Mouse (Mus musculus): Measurements from ENCODE around the gene Mettl6. TPM values are rescaled to one million over a fixed set of nuclear protein-coding genes. Genes with fewer than 3 reads are reported as not detected.
A peak's percentile ranks its signal among the peaks of the same experiment; 100 is the strongest.

Gene Mettl6
- polyA plus RNA-seq, 1 experiment from 2014 or later: 41.7 TPM

- Histone ChIP-seq H3K27ac (no peak overlapping the region), H3K4me1 (replicated peaks; ENCODE audit: control insufficient read depth, insufficient read depth, low read length) (no peaks in the 10 kb centered on the region), H3K9me3 (ENCODE audit: control insufficient read depth, low read length) (peaks cover 12% of the 10 kb centered on the region), H3K36me3 (replicated peaks; ENCODE audit: control insufficient read depth, insufficient read depth) (no peaks in the 10 kb centered on the region), H3K27me3 (ENCODE audit: control insufficient read depth, insufficient read depth, low read length) (no peaks in the 10 kb centered on the region), H3K9ac (no peak overlapping the region), H3K4me2 (replicated peaks) (no peak overlapping the region), H3K4me3 (replicated peaks; ENCODE audit: low read length) (no peak overlapping the region)
- DNase-seq (ENCODE audit: low spot score) (no peak), ATAC-seq (ENCODE audit: low FRiP score) (no peak)
- WGBS: 96% methylated on average over 2 of the region's 2 CpGs
Observed at GRCm38 (mm10) chr14:31515895-31516294, 21.1 kb upstream of the Mettl6 start.

GRCm38 (mm10) chr14:31510322-31510721 lies 15.5 kb upstream of the Mettl6 start:
- Histone ChIP-seq H3K4me1 (replicated peaks; ENCODE audit: control insufficient read depth, insufficient read depth, low read length) (no peaks in the 10 kb centered on the region), H3K9ac (no peak overlapping the region), H3K4me3 (replicated peaks; ENCODE audit: low read length) (no peak overlapping the region), H3K27ac (no peak overlapping the region), H3K4me2 (replicated peaks) (no peak overlapping the region), H3K36me3 (replicated peaks; ENCODE audit: control insufficient read depth, insufficient read depth) (peaks cover 49% of the 10 kb centered on the region), H3K27me3 (ENCODE audit: control insufficient read depth, insufficient read depth, low read length) (no peaks in the 10 kb centered on the region), H3K9me3 (ENCODE audit: control insufficient read depth, low read length) (peaks cover 12% of the 10 kb centered on the region)
- DNase-seq (ENCODE audit: low spot score): no peak
- WGBS: 96% methylated on average over 3 of the region's 3 CpGs
- ATAC-seq (ENCODE audit: low FRiP score): no peak

GRCm38 (mm10) chr14:31509911-31510310 lies 15.1 kb upstream of the Mettl6 start:
- Histone ChIP-seq H3K4me2 (replicated peaks) (no peak overlapping the region), H3K4me1 (replicated peaks; ENCODE audit: control insufficient read depth, insufficient read depth, low read length) (no peaks in the 10 kb centered on the region), H3K4me3 (replicated peaks; ENCODE audit: low read length) (no peak overlapping the region), H3K9me3 (ENCODE audit: control insufficient read depth, low read length) (peaks cover 10% of the 10 kb centered on the region), H3K36me3 (replicated peaks; ENCODE audit: control insufficient read depth, insufficient read depth) (peaks cover 54% of the 10 kb centered on the region), H3K9ac (no peak overlapping the region), H3K27ac (no peak overlapping the region), H3K27me3 (ENCODE audit: control insufficient read depth, insufficient read depth, low read length) (no peaks in the 10 kb centered on the region)
- no peak for DNase-seq (ENCODE audit: low spot score)
- no peak for ATAC-seq (ENCODE audit: low FRiP score)
- 96% methylated on average over 2 of the region's 2 CpGs for WGBS

- Histone ChIP-seq H3K9me3 (ENCODE audit: control insufficient read depth, low read length) (no peaks in the 10 kb centered on the region), H3K27ac (no peak overlapping the region), H3K27me3 (ENCODE audit: control insufficient read depth, insufficient read depth, low read length) (no peaks in the 10 kb centered on the region), H3K4me2 (replicated peaks) (no peak overlapping the region), H3K4me1 (replicated peaks; ENCODE audit: control insufficient read depth, insufficient read depth, low read length) (no peaks in the 10 kb centered on the region), H3K4me3 (replicated peaks; ENCODE audit: low read length) (no peak overlapping the region), H3K36me3 (replicated peaks; ENCODE audit: control insufficient read depth, insufficient read depth) (peaks cover 88% of the 10 kb centered on the region), H3K9ac (no peak overlapping the region)
- ATAC-seq (ENCODE audit: low FRiP score): no peak
- no peak for DNase-seq (ENCODE audit: low spot score)
- 98% methylated on average over 6 of the region's 6 CpGs for WGBS
Observed at GRCm38 (mm10) chr14:31506456-31506855, 11.6 kb upstream of the Mettl6 start.

- WGBS: 93% methylated on average over 13 of the region's 13 CpGs
- Histone ChIP-seq H3K4me3 (replicated peaks; ENCODE audit: low read length) (no peak overlapping the region), H3K27me3 (ENCODE audit: control insufficient read depth, insufficient read depth, low read length) (no peaks in the 10 kb centered on the region), H3K4me1 (replicated peaks; ENCODE audit: control insufficient read depth, insufficient read depth, low read length) (no peaks in the 10 kb centered on the region), H3K4me2 (replicated peaks) (no peak overlapping the region), H3K27ac (no peak overlapping the region), H3K36me3 (replicated peaks; ENCODE audit: control insufficient read depth, insufficient read depth) (peaks cover 94% of the 10 kb centered on the region), H3K9ac (no peak overlapping the region), H3K9me3 (ENCODE audit: control insufficient read depth, low read length) (no peaks in the 10 kb centered on the region)
- ATAC-seq (ENCODE audit: low FRiP score): no peak
- no peak for DNase-seq (ENCODE audit: low spot score)
Observed at GRCm38 (mm10) chr14:31503406-31503805, 8.6 kb upstream of the Mettl6 start.

- H3K4me2 ChIP-seq (replicated peaks): no peak overlapping the region
- H3K36me3 ChIP-seq (replicated peaks; ENCODE audit: control insufficient read depth, insufficient read depth): peaks cover 62% of the 10 kb centered on the region
- no peak overlapping the region for H3K4me3 ChIP-seq (replicated peaks; ENCODE audit: low read length)
- DNase-seq (ENCODE audit: low spot score) (no peak), ATAC-seq (ENCODE audit: low FRiP score) (no peak)
- peaks cover 18% of the 10 kb centered on the region for H3K4me1 ChIP-seq (replicated peaks; ENCODE audit: control insufficient read depth, insufficient read depth, low read length)
- WGBS: 88% methylated on average over 1 of the region's 1 CpGs
- no peaks in the 10 kb centered on the region for H3K27me3 ChIP-seq (ENCODE audit: control insufficient read depth, insufficient read depth, low read length)
- no peak overlapping the region for H3K27ac ChIP-seq
- no peaks in the 10 kb centered on the region for H3K9me3 ChIP-seq (ENCODE audit: control insufficient read depth, low read length)
- H3K9ac ChIP-seq: no peak overlapping the region
Observed at GRCm38 (mm10) chr14:31499526-31499925, 4.7 kb upstream of the Mettl6 start.

- WGBS: 61% methylated on average over 7 of the region's 7 CpGs
- H3K27ac ChIP-seq: no peak overlapping the region
- peak overlapping the region; percentile 92 for H3K4me2 ChIP-seq (replicated peaks)
- peaks cover 49% of the 10 kb centered on the region for H3K36me3 ChIP-seq (replicated peaks; ENCODE audit: control insufficient read depth, insufficient read depth)
- no peaks in the 10 kb centered on the region for H3K27me3 ChIP-seq (ENCODE audit: control insufficient read depth, insufficient read depth, low read length)
- peak overlapping the region; percentile 86 for H3K9ac ChIP-seq
- H3K9me3 ChIP-seq (ENCODE audit: control insufficient read depth, low read length): no peaks in the 10 kb centered on the region
- peaks cover 30% of the 10 kb centered on the region for H3K4me1 ChIP-seq (replicated peaks; ENCODE audit: control insufficient read depth, insufficient read depth, low read length)
- ATAC-seq (ENCODE audit: low FRiP score) (no peak), DNase-seq (ENCODE audit: low spot score) (no peak)
- peak overlapping the region; percentile 93 for H3K4me3 ChIP-seq (replicated peaks; ENCODE audit: low read length)
Observed at GRCm38 (mm10) chr14:31496241-31496646, 1.4 kb upstream of the Mettl6 start.

GRCm38 (mm10) chr14:31495538-31495937 lies 698 bp upstream of the Mettl6 start:
- peaks cover 30% of the 10 kb centered on the region for H3K4me1 ChIP-seq (replicated peaks; ENCODE audit: control insufficient read depth, insufficient read depth, low read length)
- peak overlapping the region; percentile 92 for H3K4me2 ChIP-seq (replicated peaks)
- peak overlapping the region; percentile 86; the same call in 1 of the 2 replicates for H3K27ac ChIP-seq
- 4% methylated on average over 8 of the region's 8 CpGs for WGBS
- H3K36me3 ChIP-seq (replicated peaks; ENCODE audit: control insufficient read depth, insufficient read depth): peaks cover 47% of the 10 kb centered on the region
- peak overlapping the region; percentile 86 for H3K9ac ChIP-seq
- H3K27me3 ChIP-seq (ENCODE audit: control insufficient read depth, insufficient read depth, low read length): no peaks in the 10 kb centered on the region
- no peak for ATAC-seq (ENCODE audit: low FRiP score)
- no peaks in the 10 kb centered on the region for H3K9me3 ChIP-seq (ENCODE audit: control insufficient read depth, low read length)
- no peak for DNase-seq (ENCODE audit: low spot score)
- peak overlapping the region; percentile 93 for H3K4me3 ChIP-seq (replicated peaks; ENCODE audit: low read length)

- ATAC-seq (ENCODE audit: low FRiP score): no peak; the same call in 1 of the 2 replicates
- H3K9ac ChIP-seq: peak within 1 kb of the TSS; percentile 86
- H3K27ac ChIP-seq: peak within 1 kb of the TSS; percentile 86
- DNase-seq (ENCODE audit: low spot score): no peak
- H3K4me1 ChIP-seq (replicated peaks; ENCODE audit: control insufficient read depth, insufficient read depth, low read length): peaks cover 30% of the 10 kb centered on the region
- WGBS: 2% methylated on average over 37 of the region's 37 CpGs
- H3K9me3 ChIP-seq (ENCODE audit: control insufficient read depth, low read length): no peaks in the 10 kb centered on the region
- H3K36me3 ChIP-seq (replicated peaks; ENCODE audit: control insufficient read depth, insufficient read depth): peaks cover 44% of the 10 kb centered on the region
- H3K27me3 ChIP-seq (ENCODE audit: control insufficient read depth, insufficient read depth, low read length): no peaks in the 10 kb centered on the region
- H3K4me2 ChIP-seq (replicated peaks): peak within 1 kb of the TSS; percentile 92
- H3K4me3 ChIP-seq (replicated peaks; ENCODE audit: low read length): peak within 1 kb of the TSS; percentile 93
Observed at GRCm38 (mm10) chr14:31494349-31494974, 378 bp downstream of the Mettl6 start, which contains the start of gene Eaf1. Gene Eaf1 (plus strand): TSS chr14:31494399.
